Mouse (Mus musculus) T-helper 1 cell (primary cell): ENCODE results near the gene Parp4.

ENCODE experiments used
- in situ Hi-C: fragments of 300-600 bp; cut with MboI, MseI; formaldehyde crosslinking; loops from one replicate; pipeline ENCODE4 v1.15.1; 2025; ENCODE audit warnings: high pct_unique_total_duplicates

Gene Parp4

DNA sequence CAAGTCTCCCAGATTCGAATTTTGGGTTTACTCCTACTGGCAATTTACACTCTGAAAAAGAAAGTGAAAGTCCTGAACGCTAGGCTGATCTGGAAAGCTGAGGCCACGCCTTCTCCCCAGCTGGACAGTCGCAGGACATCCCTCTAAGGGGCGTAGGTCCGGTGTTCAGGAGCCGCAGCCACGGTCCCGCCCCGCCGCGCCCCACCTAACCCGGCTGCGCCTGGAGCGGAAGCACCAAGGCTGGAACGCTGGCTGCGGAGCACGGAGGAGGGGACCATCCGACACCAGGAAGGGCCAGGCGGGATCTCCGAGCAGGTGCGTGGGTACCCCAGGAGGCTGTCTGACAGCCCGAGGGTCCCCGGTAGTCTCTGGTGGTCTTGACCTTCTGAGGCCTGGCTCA lies at the start of gene Parp4, which contains the start of gene Cenpj:
Gene Parp4, plus strand, starts transcription at position 204 of the 400 bp plus-strand sequence.
Gene Cenpj, minus strand, starts transcription at position 10 of the 400 bp plus-strand sequence.
- in situ Hi-C loops = no loop called here

DNA sequence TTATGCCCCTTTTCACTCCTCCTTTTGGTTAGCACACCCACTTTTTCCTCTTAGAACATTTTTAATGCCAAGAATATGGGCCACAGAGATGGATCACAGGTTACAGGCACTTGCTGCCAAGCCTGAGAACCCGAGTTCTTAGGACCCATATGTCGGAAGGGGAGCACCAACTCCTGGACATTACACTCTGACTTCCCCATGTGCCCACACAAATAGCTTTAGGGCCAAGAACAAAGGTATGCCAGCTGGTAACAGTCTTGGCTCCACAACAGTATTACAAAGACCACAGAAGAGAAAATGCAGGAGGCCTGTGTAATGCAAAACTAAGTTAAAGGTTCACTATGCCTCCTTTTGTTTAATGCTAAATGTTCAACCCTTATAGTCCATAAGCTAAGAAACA lies 44.6 kb upstream of the Parp4 start:
- in situ Hi-C loops = no loop called here

- in situ Hi-C loops = no loop called here
Observed at GRCm38 (mm10) chr14:56544946-56545345, 30.5 kb upstream of the Parp4 start.

DNA sequence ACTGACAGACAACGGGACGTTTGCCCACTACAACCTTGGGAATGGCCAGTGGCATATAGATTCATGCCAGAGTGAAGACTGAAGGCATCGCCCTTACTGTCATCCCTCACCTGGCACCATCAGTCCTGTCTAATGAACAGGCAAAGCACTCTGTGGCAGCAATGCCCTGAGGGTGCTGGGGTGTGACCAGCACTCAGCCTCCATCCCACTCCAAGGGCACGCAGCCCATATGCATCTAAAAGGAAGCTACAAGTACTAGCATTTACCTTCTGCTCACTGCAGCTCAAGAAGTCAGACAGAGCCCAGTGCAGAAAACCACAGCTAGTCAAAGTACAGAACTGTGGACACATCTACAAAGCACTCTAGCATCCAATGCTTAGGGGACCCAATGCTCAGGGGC lies 29.9 kb upstream of the Parp4 start:
- in situ Hi-C loops = no loop called here

DNA sequence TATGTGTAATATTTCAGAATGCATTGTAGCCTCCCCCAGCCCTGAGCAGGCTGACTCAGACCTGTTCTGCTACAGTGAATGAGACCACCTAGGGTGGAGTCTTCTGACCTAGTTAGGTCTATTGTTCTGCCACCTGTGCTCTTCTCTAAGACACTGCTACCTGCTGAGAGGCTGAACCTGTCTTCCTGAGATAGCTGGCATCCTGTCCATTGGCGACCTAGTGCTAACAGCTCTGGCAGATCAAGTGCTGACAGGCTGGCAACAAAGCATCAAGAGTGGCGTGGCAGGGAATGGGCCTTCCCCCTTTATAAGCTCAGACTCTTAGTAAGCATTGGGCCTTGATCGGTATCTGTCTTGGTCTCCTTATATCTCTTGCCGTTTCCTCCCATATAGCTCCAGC lies 24.5 kb upstream of the Parp4 start:
- in situ Hi-C loops = loop anchor here (25.0 kb wide), 1 partner anchor 839 kb away; the partner anchor contains the start of genes Rabggta and Tgm1

DNA sequence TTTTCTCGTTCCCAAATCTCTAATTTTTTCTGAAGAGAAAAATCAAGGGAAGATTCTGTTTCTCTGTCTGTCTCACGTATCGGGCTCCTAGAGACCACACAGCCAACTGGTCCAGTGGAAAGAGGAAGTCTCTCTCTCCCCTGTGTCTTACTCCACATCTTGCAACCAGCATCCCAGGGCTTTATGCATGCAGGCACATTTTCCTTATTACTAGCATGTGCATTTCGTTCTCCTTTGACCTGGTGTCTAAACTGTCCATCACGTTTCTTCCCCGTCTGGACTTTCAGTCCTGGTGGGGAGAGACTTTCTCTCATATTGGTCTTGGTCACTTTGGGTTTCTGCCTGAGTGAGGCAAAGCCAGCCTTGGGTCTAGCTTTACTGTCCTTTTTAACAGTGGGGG lies 22.5 kb upstream of the Parp4 start:
- in situ Hi-C loops = loop anchor here (25.0 kb wide), 1 partner anchor 841 kb away; the partner anchor contains the start of genes Rabggta and Tgm1

- in situ Hi-C loops = loop anchor here (25.0 kb wide), 1 partner anchor 841 kb away; the partner anchor contains the start of genes Rabggta and Tgm1
Observed at GRCm38 (mm10) chr14:56553331-56553730, 22.1 kb upstream of the Parp4 start.

DNA sequence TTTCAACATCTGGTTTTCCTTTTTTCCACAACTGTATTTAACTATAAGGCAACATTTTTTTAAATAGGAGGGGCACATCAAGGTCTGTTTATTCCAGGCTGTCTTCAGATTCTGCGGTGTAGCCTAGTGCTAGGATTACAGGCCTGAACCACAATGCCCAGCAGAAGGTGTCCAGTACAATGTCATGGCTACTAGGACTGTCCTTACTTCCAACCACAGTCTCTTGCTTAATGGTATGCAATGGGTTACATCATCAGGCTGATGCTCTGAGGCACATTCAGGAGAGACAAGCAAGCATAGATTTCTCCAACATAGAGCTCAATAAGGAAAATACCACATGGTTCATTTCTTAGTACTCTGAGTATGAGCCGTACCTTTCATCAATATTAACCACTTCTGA lies 20.7 kb upstream of the Parp4 start:
- in situ Hi-C loops = loop anchor here (25.0 kb wide), 1 partner anchor 842 kb away; the partner anchor contains the start of genes Rabggta and Tgm1

DNA sequence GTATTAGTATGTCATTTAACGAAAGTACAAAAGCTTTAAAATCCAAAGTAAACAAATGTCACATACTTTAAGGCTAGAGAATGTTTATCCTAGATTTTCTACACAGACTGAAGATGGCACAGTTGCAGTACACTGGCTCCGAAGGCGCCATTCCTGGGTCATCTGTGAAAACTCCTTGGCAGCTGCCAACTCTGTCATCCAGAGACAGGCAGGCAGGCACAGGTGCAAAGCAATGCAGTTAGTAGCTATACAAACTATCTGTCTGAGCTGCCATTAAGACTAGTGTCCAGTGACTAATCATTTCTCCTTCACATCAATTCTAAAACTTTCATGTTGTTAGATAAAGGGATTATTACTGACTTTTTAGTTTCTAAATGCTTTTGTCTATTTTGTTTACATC lies 16.3 kb upstream of the Parp4 start:
- in situ Hi-C loops = loop anchor here (25.0 kb wide), 1 partner anchor 847 kb away; the partner anchor contains the start of genes Rabggta and Tgm1

DNA sequence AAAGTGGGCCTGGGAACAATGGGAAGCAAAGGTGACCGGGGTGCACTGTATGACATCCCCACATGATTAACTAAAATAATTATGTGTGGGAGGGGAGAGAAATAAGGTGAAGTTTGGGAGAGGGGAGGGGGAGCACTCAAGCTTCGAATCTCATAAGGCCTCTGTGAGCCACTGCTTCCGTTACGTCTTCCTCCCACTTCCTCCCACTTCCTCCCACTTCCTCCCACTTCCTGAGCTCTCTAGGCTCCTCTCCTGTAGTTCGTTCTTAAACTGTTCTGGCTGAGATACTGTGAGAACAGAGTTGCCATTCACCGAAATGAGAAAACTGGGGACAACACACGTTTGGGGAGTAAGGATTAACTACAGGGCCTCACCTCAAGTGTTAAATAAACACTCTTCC lies 7.9 kb upstream of the Parp4 start:
- in situ Hi-C loops = loop anchor here (25.0 kb wide), 1 partner anchor 855 kb away; the partner anchor contains the start of genes Rabggta and Tgm1

DNA sequence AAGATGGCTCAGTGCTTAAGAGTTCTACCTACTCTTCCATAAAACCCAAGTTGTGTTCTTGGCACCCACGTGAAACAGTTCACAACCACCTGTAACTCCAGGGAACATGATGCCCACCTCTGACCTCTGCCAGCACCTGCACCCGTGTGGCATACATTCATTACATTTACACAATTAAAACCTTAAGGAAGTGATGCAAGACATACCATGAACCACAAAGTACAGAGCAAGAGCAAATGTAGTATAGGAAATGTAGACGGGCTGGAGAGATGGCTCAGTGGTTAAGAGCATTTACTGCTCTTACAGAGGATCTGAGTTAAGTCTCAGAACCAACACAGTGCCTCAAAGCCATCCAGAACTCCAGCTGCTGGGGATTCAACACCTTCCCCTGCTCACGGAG lies 6.4 kb upstream of the Parp4 start:
- in situ Hi-C loops = loop anchor here (25.0 kb wide), 1 partner anchor 857 kb away; the partner anchor contains the start of genes Rabggta and Tgm1

- in situ Hi-C loops = loop anchor here (25.0 kb wide), 1 partner anchor 859 kb away; the partner anchor contains the start of genes Rabggta and Tgm1
Observed at GRCm38 (mm10) chr14:56571310-56572093, 3.9 kb upstream of the Parp4 start.

DNA sequence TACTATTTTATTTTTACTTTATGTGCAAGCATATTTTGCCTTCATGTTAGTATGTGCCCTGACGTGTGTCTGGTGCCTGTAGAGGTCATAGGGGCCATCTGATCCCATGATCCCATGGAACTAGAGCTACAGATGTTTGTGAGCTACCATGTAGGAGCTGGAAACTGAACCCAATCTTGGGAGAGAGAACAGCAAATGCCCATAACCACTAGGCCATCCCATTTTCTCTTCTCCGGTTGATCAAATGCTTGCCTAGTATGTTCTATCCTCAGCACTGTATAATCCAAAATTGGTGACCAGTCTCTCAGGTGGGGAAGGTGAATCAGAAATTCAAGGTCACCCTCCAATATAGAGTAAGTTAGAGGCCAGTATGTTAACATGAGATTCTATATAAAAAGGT lies 2.9 kb upstream of the Parp4 start:
- in situ Hi-C loops = loop anchor here (25.0 kb wide), 1 partner anchor 860 kb away; the partner anchor contains the start of genes Rabggta and Tgm1

DNA sequence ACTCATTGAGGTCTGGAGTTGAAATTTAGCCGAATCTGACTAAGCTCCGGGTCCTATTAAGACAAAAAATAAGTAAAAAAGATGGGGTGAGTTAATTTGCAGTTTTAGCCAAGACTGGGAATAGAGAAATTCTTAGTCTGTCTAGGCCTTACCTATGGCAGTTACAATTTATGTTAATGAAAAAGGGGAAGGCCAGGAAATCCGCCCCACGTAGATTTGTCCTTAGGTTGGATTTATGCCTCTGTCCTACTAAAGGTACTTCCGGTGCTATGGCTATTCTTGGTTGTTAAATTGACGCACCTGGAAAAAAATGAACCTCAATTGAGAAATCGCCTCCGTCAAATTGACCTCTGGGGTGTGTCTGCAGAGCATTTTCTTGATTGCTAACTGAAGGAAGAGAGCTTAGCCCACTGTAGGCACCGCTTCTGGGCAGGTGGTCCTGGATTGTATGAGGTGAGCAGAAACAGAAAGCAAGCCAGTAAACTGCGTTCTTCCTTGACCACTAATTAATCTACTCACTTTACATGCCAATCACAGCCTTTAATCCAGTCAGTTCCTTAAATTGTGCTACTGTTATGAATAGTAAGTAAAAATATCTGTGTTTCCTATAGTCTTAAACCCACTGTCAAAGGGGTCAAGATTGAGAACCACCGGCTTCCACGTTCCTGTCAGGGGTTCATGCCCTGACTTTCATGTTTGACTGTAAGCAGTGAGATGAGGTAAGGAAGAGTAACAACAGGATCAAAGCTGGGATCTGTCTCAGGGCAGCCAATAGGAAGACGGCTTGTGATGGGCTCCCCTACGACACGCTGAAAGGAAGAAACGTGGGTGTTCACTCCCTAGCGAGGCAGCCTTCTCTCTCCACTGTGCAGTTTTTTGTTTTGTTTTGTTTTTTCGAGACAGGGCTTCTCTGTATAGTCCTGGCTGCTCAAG lies 816 bp downstream of the Parp4 start:
- in situ Hi-C loops = no loop called here

DNA sequence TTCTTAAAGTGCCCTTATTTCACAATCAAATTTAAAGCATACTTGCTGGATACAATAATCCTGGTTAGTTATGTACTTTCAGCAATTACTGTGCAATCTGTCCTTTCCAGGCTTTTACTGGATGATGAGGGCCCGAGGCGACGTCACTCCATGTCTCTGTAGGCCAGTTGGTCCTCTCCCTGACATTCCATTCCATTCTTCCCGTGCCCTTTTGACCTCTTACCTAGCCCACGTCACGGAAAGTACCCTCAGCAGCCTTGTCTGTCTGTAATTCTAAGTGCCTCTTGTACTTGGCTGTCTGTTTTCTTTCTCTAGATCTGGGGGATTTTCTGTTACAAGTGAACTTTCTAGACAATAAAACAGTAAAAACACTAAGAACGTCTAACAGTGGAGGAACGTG lies 3.6 kb downstream of the Parp4 start:
- in situ Hi-C loops = no loop called here

DNA sequence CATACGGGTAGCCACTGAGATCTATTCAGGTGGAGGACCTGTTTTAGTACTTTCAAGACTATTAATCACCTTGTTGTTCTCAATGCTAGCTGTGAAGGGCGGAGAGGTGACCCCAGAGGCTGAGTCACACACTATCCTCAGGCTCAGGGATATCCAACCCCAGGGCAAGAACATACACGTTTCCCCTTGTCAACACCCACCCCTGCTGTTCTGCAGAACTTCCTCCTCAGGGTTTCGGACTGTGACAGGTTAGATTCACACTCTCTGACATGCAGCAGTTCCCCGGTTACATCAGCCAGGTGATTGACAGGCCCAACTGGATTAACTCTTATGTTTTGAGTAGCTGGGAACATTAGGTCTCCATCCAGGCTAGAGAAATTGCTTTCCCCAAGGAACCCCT lies 5.7 kb downstream of the Parp4 start:
- in situ Hi-C loops = no loop called here

GRCm38 (mm10) chr14:56582294-56582693 lies 6.9 kb downstream of the Parp4 start:
- in situ Hi-C loops = no loop called here

GRCm38 (mm10) chr14:56592191-56592590 lies 16.8 kb downstream of the Parp4 start:
- in situ Hi-C loops = no loop called here

- in situ Hi-C loops = no loop called here
Observed at GRCm38 (mm10) chr14:56594811-56595210, 19.4 kb downstream of the Parp4 start.

- in situ Hi-C loops = no loop called here
Observed at GRCm38 (mm10) chr14:56598759-56599158, 23.3 kb downstream of the Parp4 start.

DNA sequence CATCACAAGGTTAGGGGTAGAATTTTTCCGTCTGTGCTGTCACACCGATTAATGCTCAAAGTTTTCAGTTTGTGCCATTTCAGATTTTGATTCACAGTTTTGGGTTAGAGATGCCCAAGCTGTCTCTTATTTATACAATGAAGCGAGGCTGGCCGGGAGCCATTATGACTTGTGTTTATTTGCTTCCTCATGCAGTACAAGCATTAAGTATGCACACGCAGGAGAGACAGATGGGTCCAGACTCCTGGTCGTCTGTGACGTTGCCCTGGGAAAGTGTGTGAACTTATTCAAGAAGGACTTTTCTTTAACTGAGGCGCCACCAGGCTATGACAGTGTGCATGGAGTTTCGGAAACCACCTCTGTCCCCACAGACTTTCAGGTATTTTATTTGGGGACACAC lies 26.6 kb downstream of the Parp4 start:
- in situ Hi-C loops = no loop called here

DNA sequence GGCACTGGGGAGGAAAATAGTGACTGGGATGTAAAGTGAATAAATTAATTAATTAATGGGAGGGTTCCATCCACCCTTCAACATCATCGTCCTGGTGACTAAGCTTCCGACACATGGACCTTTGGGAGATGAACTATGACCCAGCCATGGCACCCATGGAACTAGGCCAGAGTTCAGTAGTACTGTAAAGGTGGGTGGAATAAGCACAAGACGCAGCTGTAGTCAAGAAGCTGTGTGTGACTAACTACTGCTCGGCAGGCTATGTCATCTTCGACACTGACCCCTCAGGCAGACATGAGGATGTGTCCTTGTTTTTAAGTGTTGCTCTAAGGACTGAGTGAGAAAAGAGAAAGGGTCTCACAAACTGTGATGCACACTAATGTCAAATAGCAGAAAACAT lies 29.0 kb downstream of the Parp4 start:
- in situ Hi-C loops = no loop called here
